Mouse (Mus musculus): ENCODE measurements around the gene Arnt. TPM values are rescaled to one million over a fixed set of nuclear protein-coding genes. Genes with fewer than 3 reads are reported as not detected.
A peak's percentile ranks its signal among the peaks of the same experiment; 100 is the strongest.
"Not testable (repeated sequence)": the region's sequence is repeated elsewhere in the genome, so short reads cannot be mapped to it uniquely, and the experiment has no call there.

Arnt gene
- polyA plus RNA-seq, 1 experiment from 2014 or later, result 26.5 TPM

DNA sequence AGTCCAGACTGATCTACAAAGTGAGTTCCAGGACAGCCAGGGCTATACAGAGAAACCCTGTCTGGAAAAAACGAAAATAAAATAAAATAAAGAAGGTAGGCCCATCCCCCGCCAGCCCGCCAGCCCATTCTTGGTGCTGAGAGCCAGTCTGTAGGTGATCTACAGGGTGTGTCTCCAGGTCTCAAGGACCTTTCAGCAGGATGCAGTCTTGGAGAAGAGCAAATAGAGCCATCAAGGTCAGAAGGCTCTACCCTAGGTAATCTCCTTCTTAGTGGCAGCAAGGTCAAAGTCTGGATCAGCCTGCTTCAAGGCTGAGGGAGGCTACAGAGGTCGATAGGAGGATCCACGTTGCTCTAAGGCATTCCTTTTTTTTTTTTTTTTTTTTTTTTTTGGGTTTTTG lies 7.7 kb upstream of the Arnt start:
- not testable (repeated sequence) for DNase-seq (ENCODE audit: low spot score); H3K9ac ChIP-seq (ENCODE audit: low read depth, low read length); H3K27me3 ChIP-seq (replicated peaks; ENCODE audit: control insufficient read depth, insufficient read depth, low read length); H3K27ac ChIP-seq (ENCODE audit: low read depth, low read length); H3K4me3 ChIP-seq (ENCODE audit: low read depth, low read length); ATAC-seq (replicated peaks; ENCODE audit: low FRiP score); H3K4me2 ChIP-seq; H3K36me3 ChIP-seq (ENCODE audit: control insufficient read depth, insufficient read depth, low read length); H3K4me1 ChIP-seq (replicated peaks; ENCODE audit: control insufficient read depth, insufficient read depth, low read length); H3K9me3 ChIP-seq (ENCODE audit: control insufficient read depth, low read length)
- WGBS, result 87% methylated on average over 5 of the region's 5 CpGs

DNA sequence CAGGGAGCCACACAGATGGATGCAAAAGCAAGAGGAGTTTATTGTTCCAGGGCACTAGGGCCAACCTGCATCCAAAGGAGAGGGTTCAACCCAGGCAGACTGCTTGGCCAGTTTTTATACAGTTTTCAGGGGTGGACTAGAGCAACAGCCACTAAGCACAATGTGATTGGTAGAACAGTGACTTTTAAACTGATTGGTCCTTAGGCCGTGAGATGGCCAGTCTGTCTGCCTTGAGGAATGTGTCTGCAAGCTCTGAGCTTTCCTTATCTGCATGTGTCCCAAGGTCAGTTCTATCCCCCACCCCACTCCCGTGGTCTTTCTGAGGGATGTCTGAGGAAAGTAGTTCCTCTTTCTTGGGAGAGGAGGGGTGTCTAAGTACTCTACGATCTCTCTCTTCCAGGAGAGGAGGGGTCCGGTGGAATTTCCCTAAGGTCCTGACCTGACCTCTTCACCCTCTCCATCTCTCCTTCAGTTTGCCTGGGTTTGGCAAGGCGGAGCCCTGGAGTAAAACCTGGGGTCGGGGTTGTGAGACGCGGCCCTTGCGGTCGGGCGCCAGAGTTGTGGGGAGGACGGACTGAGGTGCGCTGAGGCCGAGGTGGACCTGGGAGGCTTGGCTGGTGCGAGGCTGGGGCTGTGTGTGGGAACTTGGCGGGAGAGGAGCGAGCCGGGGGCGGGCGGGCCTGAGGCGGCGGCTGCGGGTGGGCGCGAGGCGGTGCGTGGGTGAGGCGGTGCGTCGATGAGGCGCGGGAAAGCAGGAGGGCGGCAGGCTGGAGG lies 6.9 kb upstream of the Arnt start:
- H3K36me3 ChIP-seq (ENCODE audit: control insufficient read depth, insufficient read depth, low read length); H3K4me1 ChIP-seq (replicated peaks; ENCODE audit: control insufficient read depth, insufficient read depth, low read length); H3K9me3 ChIP-seq (ENCODE audit: control insufficient read depth, low read length); DNase-seq (ENCODE audit: low spot score); H3K27me3 ChIP-seq (replicated peaks; ENCODE audit: control insufficient read depth, insufficient read depth, low read length); H3K27ac ChIP-seq (ENCODE audit: low read depth, low read length): not testable (repeated sequence)
- 33% methylated on average over 8 of the region's 33 CpGs for WGBS
- Histone ChIP-seq H3K9ac (ENCODE audit: low read depth, low read length) (peak overlapping the region; percentile 38; the same call in 1 of the 2 replicates), H3K4me2 (peak overlapping the region; percentile 64), H3K4me3 (ENCODE audit: low read depth, low read length) (peak overlapping the region; percentile 47)
- ATAC-seq (replicated peaks; ENCODE audit: low FRiP score), result peak; percentile 68; the same call in 1 of the 2 replicates

DNA sequence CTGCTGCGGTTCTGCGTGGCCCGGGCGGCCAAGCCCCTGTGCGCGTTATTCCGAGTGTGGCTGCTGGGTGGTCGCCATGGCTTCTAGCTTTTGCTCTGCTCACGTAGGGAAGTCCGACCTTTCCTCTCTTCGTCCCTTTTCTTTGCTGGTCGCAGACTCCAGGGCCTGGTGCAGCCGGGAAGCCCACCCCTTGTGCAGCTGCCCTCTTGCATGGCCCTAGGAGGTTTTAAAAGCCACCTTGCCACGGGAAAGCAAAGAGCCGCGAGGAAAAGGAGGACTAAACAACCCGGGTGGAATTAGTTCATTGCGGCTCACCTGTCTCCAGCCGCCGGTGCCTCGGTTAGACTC lies 6.3 kb upstream of the Arnt start:
- not testable (repeated sequence) for H3K27ac ChIP-seq (ENCODE audit: low read depth, low read length); H3K9me3 ChIP-seq (ENCODE audit: control insufficient read depth, low read length); H3K27me3 ChIP-seq (replicated peaks; ENCODE audit: control insufficient read depth, insufficient read depth, low read length); H3K4me1 ChIP-seq (replicated peaks; ENCODE audit: control insufficient read depth, insufficient read depth, low read length); H3K36me3 ChIP-seq (ENCODE audit: control insufficient read depth, insufficient read depth, low read length); DNase-seq (ENCODE audit: low spot score)
- Histone ChIP-seq H3K9ac (ENCODE audit: low read depth, low read length) (peak overlapping the region; percentile 38; the same call in 1 of the 2 replicates), H3K4me3 (ENCODE audit: low read depth, low read length) (peak overlapping the region; percentile 47), H3K4me2 (peak overlapping the region; percentile 64)
- 8% methylated on average over 14 of the region's 21 CpGs for WGBS
- 0 out of 2 replicates have a peak, but pooled peaks have one; percentile 34 for ATAC-seq (replicated peaks; ENCODE audit: low FRiP score)

DNA sequence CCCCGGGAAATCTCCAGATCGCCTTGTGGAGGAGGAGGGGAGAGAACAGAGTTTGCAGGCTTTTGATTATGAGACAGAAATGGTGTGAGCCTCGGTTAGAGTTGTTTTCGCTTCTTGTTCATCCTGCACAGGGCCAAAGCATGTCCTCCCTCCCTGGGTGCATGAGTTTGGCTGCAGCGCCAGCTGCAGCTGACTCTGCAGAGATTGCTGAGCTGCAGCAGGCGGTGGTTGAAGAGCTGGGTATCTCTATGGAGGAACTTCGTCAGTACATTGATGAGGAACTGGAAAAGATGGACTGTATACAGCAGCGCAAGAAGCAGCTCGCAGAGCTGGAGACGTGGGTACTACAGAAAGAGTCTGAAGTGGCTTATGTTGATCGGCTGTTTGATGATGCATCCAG lies 5.8 kb upstream of the Arnt start:
- H3K27ac ChIP-seq (ENCODE audit: low read depth, low read length); H3K9me3 ChIP-seq (ENCODE audit: control insufficient read depth, low read length); H3K9ac ChIP-seq (ENCODE audit: low read depth, low read length); H3K27me3 ChIP-seq (replicated peaks; ENCODE audit: control insufficient read depth, insufficient read depth, low read length); H3K4me2 ChIP-seq; H3K4me1 ChIP-seq (replicated peaks; ENCODE audit: control insufficient read depth, insufficient read depth, low read length); DNase-seq (ENCODE audit: low spot score); H3K4me3 ChIP-seq (ENCODE audit: low read depth, low read length); H3K36me3 ChIP-seq (ENCODE audit: control insufficient read depth, insufficient read depth, low read length); ATAC-seq (replicated peaks; ENCODE audit: low FRiP score): not testable (repeated sequence)
- WGBS, result 56% methylated on average over 4 of the region's 11 CpGs

DNA sequence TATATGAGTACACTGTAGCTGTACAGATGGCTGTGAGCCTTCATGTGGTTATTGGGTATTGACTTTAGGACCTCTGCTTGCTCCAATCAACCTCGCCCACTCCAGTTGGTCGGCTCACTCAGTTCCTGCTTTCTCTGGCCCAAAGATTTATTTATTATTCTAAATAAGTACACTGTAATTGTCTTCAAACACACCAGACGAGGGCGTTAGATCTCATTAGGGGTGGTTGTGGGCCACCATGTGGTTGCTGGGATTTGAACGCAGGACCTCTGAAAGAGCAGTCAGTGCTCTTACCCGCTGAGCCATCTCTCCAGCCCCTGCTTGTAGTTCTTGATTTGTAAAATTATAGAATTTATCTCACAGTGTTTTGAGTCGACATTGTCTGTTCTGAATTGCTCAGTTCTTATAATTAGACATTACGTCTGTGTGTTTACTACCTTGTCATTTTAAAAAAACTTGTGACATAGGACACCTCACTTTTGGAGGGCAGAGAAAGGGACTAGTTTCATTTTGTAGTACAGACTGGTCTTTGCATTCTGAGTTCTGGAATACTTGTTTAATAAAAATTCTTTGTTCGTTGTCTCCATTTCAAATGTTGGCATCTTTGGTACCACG lies 780 bp upstream of the Arnt start:
- ATAC-seq (replicated peaks; ENCODE audit: low FRiP score), result no peak
- WGBS, result 70% methylated on average over 10 of the region's 10 CpGs
- 0 out of 2 replicates have a peak, but pooled peaks cover 2% of the 10 kb centered on the region for H3K4me1 ChIP-seq (replicated peaks; ENCODE audit: control insufficient read depth, insufficient read depth, low read length)
- peak overlapping the region; percentile 85 for H3K4me2 ChIP-seq
- peaks cover 9% of the 10 kb centered on the region; the same call in 1 of the 2 replicates for H3K36me3 ChIP-seq (ENCODE audit: control insufficient read depth, insufficient read depth, low read length)
- DNase-seq (ENCODE audit: low spot score), result no peak
- H3K4me3 ChIP-seq (ENCODE audit: low read depth, low read length), result peak overlapping the region; percentile 83
- 0 out of 2 replicates have a peak overlapping the region, but pooled peaks have one; percentile 41 for H3K27ac ChIP-seq (ENCODE audit: low read depth, low read length)
- H3K9me3 ChIP-seq (ENCODE audit: control insufficient read depth, low read length), result no peaks in the 10 kb centered on the region
- peak overlapping the region; percentile 56 for H3K9ac ChIP-seq (ENCODE audit: low read depth, low read length)
- no peaks in the 10 kb centered on the region for H3K27me3 ChIP-seq (replicated peaks; ENCODE audit: control insufficient read depth, insufficient read depth, low read length)

DNA sequence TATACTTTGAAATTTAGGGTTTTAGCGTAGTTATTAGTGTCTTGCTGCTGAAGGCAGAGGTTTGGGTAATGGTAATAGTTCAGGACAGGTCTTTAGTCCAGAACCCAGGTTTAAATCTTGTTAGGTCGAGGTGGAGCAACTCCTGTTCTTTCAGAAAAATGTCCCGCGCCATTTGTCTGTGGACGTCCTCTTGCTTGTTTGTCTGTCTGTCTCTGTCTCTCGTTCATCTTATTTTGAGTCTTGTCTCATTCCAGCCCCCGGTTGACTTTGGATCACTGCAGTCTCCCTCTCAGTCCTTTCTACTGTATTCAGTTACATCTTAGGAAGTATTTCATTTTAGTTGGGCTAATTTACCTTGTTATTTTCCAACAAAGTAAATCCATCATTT lies 789 bp downstream of the Arnt start:
- H3K27me3 ChIP-seq (replicated peaks; ENCODE audit: control insufficient read depth, insufficient read depth, low read length), result no peaks in the 10 kb centered on the region
- ATAC-seq (replicated peaks; ENCODE audit: low FRiP score) (no peak), DNase-seq (ENCODE audit: low spot score) (no peak)

DNA sequence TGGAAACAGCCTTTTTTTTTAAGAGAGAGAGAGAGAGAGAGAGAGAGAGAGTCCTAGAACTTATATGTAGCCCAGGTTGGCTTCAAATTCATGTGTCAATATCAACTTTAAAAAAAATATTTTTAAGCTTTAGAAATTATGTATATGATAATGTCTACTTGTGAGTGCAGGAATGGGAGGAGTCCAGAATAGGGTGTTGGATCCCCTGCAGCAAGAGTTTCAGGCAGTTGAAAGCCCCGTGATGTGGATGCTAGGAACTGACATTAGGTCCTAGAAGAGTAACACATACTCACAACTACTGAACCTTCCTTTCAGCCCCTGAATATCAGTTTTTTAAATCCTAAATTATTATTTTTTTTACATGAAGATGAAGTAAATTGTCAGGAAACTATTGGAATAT lies 1.4 kb downstream of the Arnt start:
- Histone ChIP-seq H3K27me3 (replicated peaks; ENCODE audit: control insufficient read depth, insufficient read depth, low read length) (no peaks in the 10 kb centered on the region), H3K9ac (ENCODE audit: low read depth, low read length) (no peak overlapping the region), H3K36me3 (ENCODE audit: control insufficient read depth, insufficient read depth, low read length) (peaks cover 13% of the 10 kb centered on the region; the same call in 1 of the 2 replicates), H3K27ac (ENCODE audit: low read depth, low read length) (no peak overlapping the region), H3K4me3 (ENCODE audit: low read depth, low read length) (peak overlapping the region; percentile 83), H3K4me1 (replicated peaks; ENCODE audit: control insufficient read depth, insufficient read depth, low read length) (0 out of 2 replicates have a peak, but pooled peaks cover 2% of the 10 kb centered on the region), H3K4me2 (peak overlapping the region; percentile 85), H3K9me3 (ENCODE audit: control insufficient read depth, low read length) (no peaks in the 10 kb centered on the region)
- DNase-seq (ENCODE audit: low spot score) (no peak), ATAC-seq (replicated peaks; ENCODE audit: low FRiP score) (no peak)
- 64% methylated on average over 1 of the region's 1 CpGs for WGBS

More for the DNA sequence above, 789 bp downstream of the Arnt start:
- Histone ChIP-seq H3K36me3 (ENCODE audit: control insufficient read depth, insufficient read depth, low read length) (peaks cover 13% of the 10 kb centered on the region; the same call in 1 of the 2 replicates), H3K4me2 (peak overlapping the region; percentile 85), H3K9me3 (ENCODE audit: control insufficient read depth, low read length) (no peaks in the 10 kb centered on the region), H3K4me1 (replicated peaks; ENCODE audit: control insufficient read depth, insufficient read depth, low read length) (0 out of 2 replicates have a peak, but pooled peaks cover 2% of the 10 kb centered on the region), H3K27ac (ENCODE audit: low read depth, low read length) (peak overlapping the region; percentile 77), H3K4me3 (ENCODE audit: low read depth, low read length) (peak overlapping the region; percentile 83), H3K9ac (ENCODE audit: low read depth, low read length) (peak overlapping the region; percentile 84)
- 2% methylated on average over 7 of the region's 7 CpGs for WGBS

DNA sequence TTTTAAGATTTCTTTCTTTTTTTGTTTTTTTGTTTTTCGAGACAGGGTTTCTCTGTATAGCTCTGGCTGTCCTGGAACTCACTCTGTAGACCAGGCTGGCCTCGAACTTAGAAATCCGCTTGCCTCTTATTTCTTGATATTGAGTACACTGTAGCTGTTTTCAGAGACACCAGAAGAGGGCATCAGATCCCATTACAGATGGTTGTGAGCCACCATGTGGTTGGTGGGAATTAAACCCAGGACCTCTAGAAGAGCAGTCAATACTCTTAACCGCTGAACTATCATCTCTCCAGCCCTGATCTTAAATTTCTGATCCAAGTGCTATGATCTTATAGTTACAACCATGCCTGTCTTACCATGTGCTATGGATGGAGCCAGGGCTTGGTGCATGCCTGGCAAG lies 4.4 kb downstream of the Arnt start:
- not testable (repeated sequence) for H3K27ac ChIP-seq (ENCODE audit: low read depth, low read length); H3K9me3 ChIP-seq (ENCODE audit: control insufficient read depth, low read length); ATAC-seq (replicated peaks; ENCODE audit: low FRiP score); H3K4me3 ChIP-seq (ENCODE audit: low read depth, low read length); DNase-seq (ENCODE audit: low spot score); H3K27me3 ChIP-seq (replicated peaks; ENCODE audit: control insufficient read depth, insufficient read depth, low read length); H3K4me2 ChIP-seq; H3K4me1 ChIP-seq (replicated peaks; ENCODE audit: control insufficient read depth, insufficient read depth, low read length); H3K9ac ChIP-seq (ENCODE audit: low read depth, low read length)
- H3K36me3 ChIP-seq (ENCODE audit: control insufficient read depth, insufficient read depth, low read length), result peaks cover 13% of the 10 kb centered on the region; the same call in 1 of the 2 replicates
- WGBS, result 92% methylated on average over 4 of the region's 4 CpGs
